Mouse (Mus musculus) limb, embryonic 10.5 days (tissue): ENCODE measurements around the gene Ankrd33. TPM values are rescaled to one million over a fixed set of nuclear protein-coding genes. Genes with fewer than 3 reads are reported as not detected.

Experiments used
- DNase-seq: peaks from one replicate; pipeline ENCODE4 v3.0.0-alpha.2; 2017; ENCODE audit warnings: low spot score
- H3K27ac ChIP-seq: fragments of 300-500 bp; sonication (generic); 2 replicates; pipeline ENCODE4 v1.5.1; 2016; ENCODE audit warnings: mild to moderate bottlenecking
- H3K27me3 ChIP-seq: fragments of 300-500 bp; sonication (generic); 2 replicates; pipeline ENCODE4 v1.6.1; 2016; ENCODE audit warnings: low read depth, mild to moderate bottlenecking; ENCODE audit not compliant: poor library complexity, severe bottlenecking
- H3K36me3 ChIP-seq: fragments of 300-500 bp; sonication (generic); 2 replicates; pipeline ENCODE4 v1.6.1; 2016; ENCODE audit warnings: mild to moderate bottlenecking, moderate library complexity
- H3K4me1 ChIP-seq: fragments of 300-500 bp; sonication (generic); 2 replicates; pipeline ENCODE4 v1.6.1; 2016
- H3K4me3 ChIP-seq: fragments of 300-500 bp; sonication (generic); 2 replicates; pipeline ENCODE4 v1.5.1; 2016; ENCODE audit warnings: mild to moderate bottlenecking, moderate library complexity
- H3K9me3 ChIP-seq: fragments of 300-500 bp; sonication (generic); replicated peaks from 2 replicates; pipeline ENCODE4 v1.6.1; 2016; ENCODE audit warnings: mild to moderate bottlenecking
- WGBS: fragments of 180-500 bp; shearing (Covaris S2); methylation state at CpG from one replicate; pipeline ENCODE4 v1.1.7; 2016; 5-methylcytosine and 5-hydroxymethylcytosine counted together
- polyA plus RNA-seq: library from polyadenylated mRNA; unstranded; fragments of >200 nt; fragmentation: Nextera tagmentation; extraction: Ambion mirVana; gene quantifications from 2 replicates; pipeline ENCODE4 v1.2.1, GENCODE M21; 2016

Ankrd33 gene
- polyA plus RNA-seq, 1 experiment from 2014 or later: not detected

- Histone ChIP-seq H3K9me3 (no peaks in the 10 kb centered on the region), H3K27me3 (no peaks in the 10 kb centered on the region), H3K4me3 (peak overlapping the region; percentile 37; the same call in 1 of the 2 replicates), H3K27ac (peak overlapping the region; percentile 85), H3K4me1 (peaks cover 60% of the 10 kb centered on the region), H3K36me3 (no peaks in the 10 kb centered on the region)
- DNase-seq: no peak
- 72% methylated on average over 15 of the region's 15 CpGs for WGBS
Observed at GRCm38 (mm10) chr15:101146100-101146965, 30.8 kb downstream of the Ankrd33 start.

DNA sequence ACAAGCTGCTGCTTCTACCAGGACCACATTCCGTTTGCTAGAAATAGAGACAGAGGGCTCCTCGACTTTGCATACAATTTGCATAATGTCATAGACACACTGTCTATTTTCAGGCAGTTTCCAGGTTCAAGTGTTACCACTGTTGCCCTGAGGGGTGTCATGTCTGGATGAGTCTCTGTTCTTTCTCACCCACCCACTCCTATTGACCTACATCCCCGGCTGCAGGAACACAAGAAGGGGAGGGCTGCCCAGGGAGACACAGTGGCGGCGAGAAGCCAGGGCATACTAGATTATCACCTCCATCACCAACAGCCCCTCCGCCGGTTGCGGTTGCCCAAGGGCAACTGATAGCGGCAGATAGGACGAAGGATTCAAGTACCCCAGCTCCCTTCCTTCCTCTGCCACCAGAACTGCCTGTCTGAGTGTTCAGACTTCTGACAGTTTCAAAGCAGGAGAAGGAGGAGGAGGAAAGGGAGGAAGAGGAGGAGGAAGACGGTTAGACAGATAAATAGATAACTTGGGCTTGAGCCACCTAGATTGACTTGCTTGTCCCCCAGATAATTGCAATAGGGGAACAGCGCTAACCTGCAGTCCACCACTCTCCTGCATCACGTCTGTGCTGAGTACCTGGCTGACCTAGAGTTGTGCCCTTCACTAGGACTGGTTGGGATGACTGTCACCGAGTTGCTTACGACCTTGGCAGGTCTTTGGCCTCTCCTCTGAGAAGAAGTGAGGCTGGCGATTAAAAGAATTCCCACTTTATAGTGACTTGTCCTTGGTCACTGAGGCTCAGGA lies 31.8 kb downstream of the Ankrd33 start:
- no peak overlapping the region for H3K27ac ChIP-seq

GRCm38 (mm10) chr15:101147910-101148273 lies 32.3 kb downstream of the Ankrd33 start:
- H3K36me3 ChIP-seq: no peaks in the 10 kb centered on the region
- DNase-seq: no peak
- no peaks in the 10 kb centered on the region for H3K27me3 ChIP-seq
- H3K4me3 ChIP-seq: no peak overlapping the region
- H3K4me1 ChIP-seq: peaks cover 53% of the 10 kb centered on the region
- WGBS: 42% methylated on average over 6 of the region's 6 CpGs
- H3K9me3 ChIP-seq: no peaks in the 10 kb centered on the region
- no peak overlapping the region; the same call in 1 of the 2 replicates for H3K27ac ChIP-seq

More for the DNA sequence above, 31.8 kb downstream of the Ankrd33 start:
- H3K27me3 ChIP-seq: no peaks in the 10 kb centered on the region
- H3K4me1 ChIP-seq: peaks cover 58% of the 10 kb centered on the region
- WGBS: 82% methylated on average over 16 of the region's 16 CpGs
- no peak for DNase-seq
- no peaks in the 10 kb centered on the region for H3K36me3 ChIP-seq
- no peaks in the 10 kb centered on the region for H3K9me3 ChIP-seq
- no peak overlapping the region for H3K4me3 ChIP-seq

GRCm38 (mm10) chr15:101148604-101149003 lies 33.0 kb downstream of the Ankrd33 start:
- no peak overlapping the region for H3K4me3 ChIP-seq
- H3K4me1 ChIP-seq: peaks cover 46% of the 10 kb centered on the region
- DNase-seq: no peak
- H3K36me3 ChIP-seq: no peaks in the 10 kb centered on the region
- no peak overlapping the region for H3K27ac ChIP-seq
- WGBS: 75% methylated on average over 6 of the region's 6 CpGs
- H3K9me3 ChIP-seq: no peaks in the 10 kb centered on the region
- no peaks in the 10 kb centered on the region for H3K27me3 ChIP-seq

GRCm38 (mm10) chr15:101151409-101152261 lies 36.1 kb downstream of the Ankrd33 start:
- Histone ChIP-seq H3K27ac (no peak overlapping the region), H3K9me3 (no peaks in the 10 kb centered on the region), H3K4me3 (no peak overlapping the region), H3K4me1 (peaks cover 15% of the 10 kb centered on the region), H3K36me3 (no peaks in the 10 kb centered on the region), H3K27me3 (no peaks in the 10 kb centered on the region)
- DNase-seq: no peak
- 79% methylated on average over 9 of the region's 9 CpGs for WGBS

- Histone ChIP-seq H3K36me3 (no peaks in the 10 kb centered on the region), H3K4me3 (no peak overlapping the region), H3K27me3 (no peaks in the 10 kb centered on the region), H3K4me1 (peaks cover 5% of the 10 kb centered on the region), H3K27ac (no peak overlapping the region), H3K9me3 (no peaks in the 10 kb centered on the region)
- DNase-seq: no peak
- WGBS: 78% methylated on average over 7 of the region's 7 CpGs
Observed at GRCm38 (mm10) chr15:101154700-101155616, 39.4 kb downstream of the Ankrd33 start.

DNA sequence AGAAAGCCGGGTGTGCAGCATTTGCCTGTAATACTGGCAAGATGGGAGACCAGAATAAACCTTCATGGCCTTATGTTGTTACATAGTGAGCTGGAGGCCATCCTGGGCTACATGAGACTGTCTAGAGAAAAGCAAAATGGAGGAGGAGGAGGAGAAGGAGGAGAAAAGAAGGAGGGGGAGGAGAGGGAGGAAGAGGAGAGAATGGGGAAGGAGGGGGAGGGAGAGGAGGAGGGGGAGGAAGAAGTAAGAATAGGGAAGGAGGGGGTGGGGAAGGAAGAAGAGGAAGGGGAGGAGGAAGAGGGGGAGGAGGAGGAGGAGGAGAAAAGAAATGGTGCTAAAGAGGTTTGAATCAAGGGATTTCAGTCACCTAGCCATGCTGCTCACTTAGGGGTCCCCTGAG lies 44.6 kb downstream of the Ankrd33 start:
- 24% methylated on average over 1 of the region's 1 CpGs for WGBS
- Histone ChIP-seq H3K9me3 (no peaks in the 10 kb centered on the region), H3K4me3 (peak overlapping the region; percentile 28), H3K36me3 (no peaks in the 10 kb centered on the region), H3K4me1 (peaks cover 31% of the 10 kb centered on the region), H3K27ac (peak overlapping the region; percentile 77), H3K27me3 (peaks cover 20% of the 10 kb centered on the region)
- DNase-seq: no peak

- WGBS: 20% methylated on average over 7 of the region's 7 CpGs
- peak overlapping the region; percentile 28 for H3K4me3 ChIP-seq
- H3K36me3 ChIP-seq: no peaks in the 10 kb centered on the region
- peak; percentile 56 for DNase-seq
- H3K4me1 ChIP-seq: peaks cover 31% of the 10 kb centered on the region
- peak overlapping the region; percentile 77 for H3K27ac ChIP-seq
- no peaks in the 10 kb centered on the region for H3K9me3 ChIP-seq
- H3K27me3 ChIP-seq: peaks cover 21% of the 10 kb centered on the region
Observed at GRCm38 (mm10) chr15:101160591-101160990, 45.0 kb downstream of the Ankrd33 start.

GRCm38 (mm10) chr15:101161534-101161933 lies 46.0 kb downstream of the Ankrd33 start:
- Histone ChIP-seq H3K27ac (no peak overlapping the region), H3K4me1 (peaks cover 31% of the 10 kb centered on the region)
- WGBS: 90% methylated on average over 7 of the region's 7 CpGs

DNA sequence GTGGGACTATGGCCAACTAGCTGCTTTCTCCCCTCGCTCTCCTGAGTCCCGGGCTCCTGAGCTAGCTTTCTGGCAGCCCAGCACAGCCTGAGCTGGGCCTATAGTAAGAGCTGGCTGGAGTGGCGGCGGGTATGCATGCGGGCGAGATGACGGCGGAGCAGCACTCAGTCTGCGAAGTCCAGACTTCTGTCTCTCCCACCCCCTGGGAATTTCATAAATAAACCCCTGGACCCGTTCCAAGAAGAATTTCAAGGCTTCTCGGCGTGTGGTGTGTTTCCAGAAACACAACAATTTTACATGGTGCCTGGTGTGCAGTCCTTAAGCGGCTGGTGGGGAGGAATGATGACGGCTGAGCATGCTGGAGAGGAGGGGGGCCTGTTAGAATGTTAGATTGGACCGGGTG lies 47.5 kb downstream of the Ankrd33 start:
- H3K27me3 ChIP-seq: peaks cover 24% of the 10 kb centered on the region
- WGBS: 44% methylated on average over 15 of the region's 15 CpGs
- peak overlapping the region; percentile 9; the same call in 1 of the 2 replicates for H3K27ac ChIP-seq
- no peak overlapping the region for H3K4me3 ChIP-seq
- DNase-seq: no peak
- H3K9me3 ChIP-seq: no peaks in the 10 kb centered on the region
- peaks cover 31% of the 10 kb centered on the region for H3K4me1 ChIP-seq
- H3K36me3 ChIP-seq: no peaks in the 10 kb centered on the region

More at GRCm38 (mm10) chr15:101161534-101161933, 46.0 kb downstream of the Ankrd33 start:
- no peaks in the 10 kb centered on the region for H3K9me3 ChIP-seq
- no peak for DNase-seq
- H3K36me3 ChIP-seq: no peaks in the 10 kb centered on the region
- peaks cover 21% of the 10 kb centered on the region for H3K27me3 ChIP-seq
- no peak overlapping the region for H3K4me3 ChIP-seq

GRCm38 (mm10) chr15:101163854-101164253 lies 48.3 kb downstream of the Ankrd33 start:
- Histone ChIP-seq H3K36me3 (no peaks in the 10 kb centered on the region), H3K4me1 (peaks cover 31% of the 10 kb centered on the region), H3K4me3 (no peak overlapping the region), H3K9me3 (no peaks in the 10 kb centered on the region), H3K27ac (no peak overlapping the region), H3K27me3 (peaks cover 24% of the 10 kb centered on the region)
- DNase-seq: no peak
- 62% methylated on average over 5 of the region's 5 CpGs for WGBS
